8 mouse cellular contexts compared by ENCODE assay signal in genomic region chr2:132384511-132385193, GRCm38 (mm10). TPM values are rescaled to one million over a fixed set of nuclear protein-coding genes. Genes with fewer than 3 reads are reported as not detected.
DNase-seq lines count a peak whose midpoint lies in the region; ATAC-seq and TF ChIP-seq lines count a peak whose summit lies in the region.

No protein-coding gene starts in this region.

- H3K4me2 ChIP-seq in intestine, postnatal 0 days (replicated peaks; ENCODE audit: low read depth) = peak overlapping the region; percentile 84
- H3K4me2 ChIP-seq in neural tube, embryonic 14.5 days (ENCODE audit: low read depth, low read length) = peak overlapping the region; percentile 96

- no peak for TF ChIP-seq CTCF in ES-Bruce4 (IDR thresholded peaks at IDR 0.05; ENCODE audit: low read depth, low read length)
- TF ChIP-seq CTCF in embryonic fibroblast, embryonic 13.5 days (IDR thresholded peaks at IDR 0.05; ENCODE audit: borderline replicate concordance, insufficient read depth, low read length) = no peak
- TF ChIP-seq CTCF in intestine, postnatal 0 days (IDR thresholded peaks at IDR 0.05; ENCODE audit: low read depth) = no peak

- WGBS in intestine, postnatal 0 days = under 1% methylated on average over 31 of the region's 31 CpGs
- 0% methylated on average over 31 of the region's 31 CpGs for WGBS in neural tube, embryonic 14.5 days

- no peaks in the 10 kb centered on the region for H3K4me1 ChIP-seq in ES-Bruce4 (ENCODE audit: control insufficient read depth, insufficient read depth, low read length)
- no peaks in the 10 kb centered on the region for H3K4me1 ChIP-seq in embryonic fibroblast, embryonic 13.5 days (ENCODE audit: control insufficient read depth, insufficient read depth, low read length)
- H3K4me1 ChIP-seq in intestine, postnatal 0 days (replicated peaks; ENCODE audit: control insufficient read depth, insufficient read depth, low read length) = no peaks in the 10 kb centered on the region
- H3K4me1 ChIP-seq in neural tube, embryonic 14.5 days (ENCODE audit: control insufficient read depth, insufficient read depth, low read length) = 0 out of 2 replicates have a peak, but pooled peaks cover 3% of the 10 kb centered on the region

- H3K9me3 ChIP-seq in ES-Bruce4 (replicated peaks; ENCODE audit: control insufficient read depth, insufficient read depth, low read length, poor library complexity, severe bottlenecking) = no peaks in the 10 kb centered on the region
- no peaks in the 10 kb centered on the region for H3K9me3 ChIP-seq in intestine, postnatal 0 days (ENCODE audit: control insufficient read depth)
- no peaks in the 10 kb centered on the region for H3K9me3 ChIP-seq in neural tube, embryonic 14.5 days (ENCODE audit: control insufficient read depth, low read length)

- H3K27ac ChIP-seq in ES-Bruce4 (ENCODE audit: insufficient read depth, low read length) = no peak overlapping the region
- no peak overlapping the region for H3K27ac ChIP-seq in embryonic fibroblast, embryonic 13.5 days (ENCODE audit: insufficient read depth, low read length)
- no peak overlapping the region for H3K27ac ChIP-seq in intestine, postnatal 0 days (ENCODE audit: low read depth, low read length)
- no peak overlapping the region for H3K27ac ChIP-seq in neural tube, embryonic 14.5 days (ENCODE audit: low read depth, low read length)

- no peak for TF ChIP-seq POLR2A in ES-Bruce4 (IDR thresholded peaks at IDR 0.05; ENCODE audit: insufficient read depth, low read length)
- TF ChIP-seq POLR2A in embryonic fibroblast, embryonic 13.5 days (IDR thresholded peaks at IDR 0.05; ENCODE audit: low read depth, low read length) = no peak

- H3K4me3 ChIP-seq in ES-Bruce4 (ENCODE audit: low read depth, low read length) = peak overlapping the region; percentile 70
- peak overlapping the region; percentile 54 for H3K4me3 ChIP-seq in embryonic fibroblast, embryonic 13.5 days (ENCODE audit: insufficient read depth, low read length)
- H3K4me3 ChIP-seq in intestine, postnatal 0 days (ENCODE audit: low read depth, low read length) = peak overlapping the region; percentile 45
- H3K4me3 ChIP-seq in neural tube, embryonic 14.5 days (ENCODE audit: low read depth, low read length) = peak overlapping the region; percentile 46

- DNase-seq in cerebellum, postnatal 25 days = peak; percentile 13 to 26
- DNase-seq in cerebellum, adult 11-12 months = no peak
- DNase-seq in frontal cortex, adult 2 months (ENCODE audit: extremely low spot score in 1 of 2, low spot score in 1 of 2) = no peak
- no peak for DNase-seq in thymus, postnatal 14 days

- ATAC-seq in intestine, postnatal 0 days = no peak
- ATAC-seq in neural tube, embryonic 14.5 days (ENCODE audit: low read depth) = peak; percentile 68

- peaks cover 7% of the 10 kb centered on the region; the same call in 1 of the 2 replicates for H3K27me3 ChIP-seq in ES-Bruce4 (ENCODE audit: control insufficient read depth, insufficient read depth, low read length, poor library complexity, severe bottlenecking)
- peaks cover 19% of the 10 kb centered on the region; the same call in 1 of the 2 replicates for H3K27me3 ChIP-seq in intestine, postnatal 0 days (replicated peaks; ENCODE audit: control insufficient read depth, insufficient read depth, low read length)
- peaks cover 5% of the 10 kb centered on the region for H3K27me3 ChIP-seq in neural tube, embryonic 14.5 days (ENCODE audit: control insufficient read depth, insufficient read depth, low read length)

- no peaks in the 10 kb centered on the region for H3K36me3 ChIP-seq in ES-Bruce4 (ENCODE audit: control insufficient read depth, insufficient read depth, low read length, poor library complexity, severe bottlenecking)
- no peaks in the 10 kb centered on the region for H3K36me3 ChIP-seq in intestine, postnatal 0 days (ENCODE audit: control insufficient read depth, insufficient read depth)
- no peaks in the 10 kb centered on the region for H3K36me3 ChIP-seq in neural tube, embryonic 14.5 days (ENCODE audit: control insufficient read depth, insufficient read depth, low read length)

- H3K9ac ChIP-seq in ES-Bruce4 (ENCODE audit: low read depth, poor library complexity, severe bottlenecking) = peak overlapping the region; percentile 35
- H3K9ac ChIP-seq in intestine, postnatal 0 days (ENCODE audit: low read depth, low read length) = no peak overlapping the region
- peak overlapping the region; percentile 47 for H3K9ac ChIP-seq in neural tube, embryonic 14.5 days (replicated peaks; ENCODE audit: low read depth, low read length)

- no peak for TF ChIP-seq EP300 in ES-Bruce4 (IDR thresholded peaks at IDR 0.05; ENCODE audit: insufficient read depth, low read depth, low read length)

RNA-seq across cellular contexts. Expression of gene Prokr2, which starts 0.6 kb away (rescaled TPM):
- 0.50 and 0.51 TPM in 2 replicates for polyA plus RNA-seq in ES-Bruce4 (2011; ENCODE audit: insufficient read depth, insufficient read length, low read depth, missing spikeins)
- polyA plus RNA-seq in embryonic fibroblast, embryonic 13.5 days (2011; ENCODE audit: insufficient read length, low read depth, missing spikeins) = 0.91 and 1.1 TPM in 2 replicates
- 0.08 and 0.17 TPM in 2 replicates for polyA plus RNA-seq in intestine, postnatal 0 days (2015; fragmentation: Nextera tagmentation; extraction: Ambion mirVana)
- polyA plus RNA-seq in neural tube, embryonic 14.5 days (2014; fragmentation: Nextera tagmentation; extraction: Ambion mirVana) = 1.7 and 3.0 TPM in 2 replicates
- polyA plus RNA-seq in frontal cortex, adult 2 months (2012; rRNA removed) = 6.7 and 7.1 TPM in 2 replicates

Comparison
In these comparisons a context has a peak if more than half of its experiments do, and no peak if none do; other contexts are left out.
1. DNase-seq: peak in cerebellum, postnatal 25 days (2 of 2); none in cerebellum, adult 11-12 months (single experiment), frontal cortex, adult 2 months (0 of 2) and thymus, postnatal 14 days (single experiment).
2. Peak in every context shown above with its lines, with median percentiles within 50 percentile points of each other: H3K4me3 ChIP-seq.